Mouse (Mus musculus) brown adipose tissue, adult 24 weeks (tissue): ENCODE measurements around the gene Ly6g6f. TPM values are rescaled to one million over a fixed set of nuclear protein-coding genes. Genes with fewer than 3 reads are reported as not detected.

Source experiments
- H3K27ac ChIP-seq: fragments of 200-500 bp; replicated peaks from 2 replicates; pipeline ENCODE4 v1.5.1; 2012; ENCODE audit warnings: low read depth, mild to moderate bottlenecking, low read length
- H3K4me1 ChIP-seq: fragments of 200-500 bp; 2 replicates; pipeline ENCODE4 v1.6.1; 2012; ENCODE audit warnings: low read length, mixed read lengths; ENCODE audit not compliant: control insufficient read depth, insufficient read depth, insufficient read length
- H3K4me3 ChIP-seq: fragments of 200-500 bp; 2 replicates; pipeline ENCODE4 v1.5.1; 2012; ENCODE audit warnings: low read depth, mild to moderate bottlenecking, low read length, moderate library complexity; ENCODE audit not compliant: insufficient read depth
- polyA plus RNA-seq: library from polyadenylated mRNA; stranded (reverse); fragments of >200 nt; gene quantifications from 2 replicates; pipeline ENCODE4 v1.2.4, GENCODE M21; 2012; ENCODE audit not compliant: missing spikeins, insufficient read depth, insufficient read length

Gene Ly6g6f
- polyA plus RNA-seq, 1 experiment = not detected

GRCm38 (mm10) chr17:35096597-35096996 lies 11.2 kb upstream of the Ly6g6f start:
- Histone ChIP-seq H3K4me1 (no peaks in the 10 kb centered on the region), H3K4me3 (no peak overlapping the region), H3K27ac (no peak overlapping the region)

DNA sequence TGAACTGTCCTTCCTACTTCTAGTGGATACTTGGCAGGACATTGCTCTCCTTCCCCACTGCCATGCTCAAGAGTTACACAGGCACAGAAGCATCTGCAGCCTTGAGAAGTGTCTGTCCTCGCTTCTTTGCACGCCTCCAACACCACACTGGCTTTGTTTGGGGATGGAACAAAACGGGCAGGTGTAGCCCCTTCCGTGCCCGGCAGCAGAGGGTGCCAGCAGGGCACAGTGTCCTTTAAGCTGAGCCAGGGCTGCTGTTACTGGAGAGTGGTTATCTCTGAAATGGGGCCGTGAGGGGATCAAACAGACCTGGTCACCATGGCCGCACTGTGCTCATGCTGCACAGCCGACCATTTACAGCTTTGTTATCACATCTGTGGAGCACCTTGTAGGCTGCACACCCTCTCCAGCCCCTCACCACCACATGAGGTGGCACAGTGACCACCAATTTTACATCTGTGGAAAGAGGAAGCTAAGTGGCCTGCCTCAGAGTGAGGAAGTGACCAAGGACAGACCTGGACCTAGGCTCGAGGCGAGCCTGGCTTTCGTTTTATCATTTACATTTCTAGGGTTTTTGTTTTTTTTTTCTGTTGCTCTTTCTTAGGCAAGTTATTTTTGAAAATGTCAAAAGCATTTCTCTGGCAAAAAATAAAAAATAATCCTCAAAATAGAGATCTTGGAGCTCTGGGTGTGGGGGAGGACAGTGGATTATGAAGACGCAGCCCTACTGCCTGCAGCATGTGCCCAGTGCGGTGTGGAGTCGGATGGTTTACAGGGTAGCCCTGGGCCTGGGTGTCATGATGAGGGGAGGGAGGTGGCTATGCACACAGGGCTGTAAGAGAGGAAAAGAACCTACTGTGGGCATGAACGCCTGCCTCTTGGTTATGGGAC lies 9.3 kb upstream of the Ly6g6f start:
- Histone ChIP-seq H3K4me1 (no peaks in the 10 kb centered on the region; the same call in 1 of the 2 replicates), H3K4me3 (no peak overlapping the region), H3K27ac (no peak overlapping the region)

DNA sequence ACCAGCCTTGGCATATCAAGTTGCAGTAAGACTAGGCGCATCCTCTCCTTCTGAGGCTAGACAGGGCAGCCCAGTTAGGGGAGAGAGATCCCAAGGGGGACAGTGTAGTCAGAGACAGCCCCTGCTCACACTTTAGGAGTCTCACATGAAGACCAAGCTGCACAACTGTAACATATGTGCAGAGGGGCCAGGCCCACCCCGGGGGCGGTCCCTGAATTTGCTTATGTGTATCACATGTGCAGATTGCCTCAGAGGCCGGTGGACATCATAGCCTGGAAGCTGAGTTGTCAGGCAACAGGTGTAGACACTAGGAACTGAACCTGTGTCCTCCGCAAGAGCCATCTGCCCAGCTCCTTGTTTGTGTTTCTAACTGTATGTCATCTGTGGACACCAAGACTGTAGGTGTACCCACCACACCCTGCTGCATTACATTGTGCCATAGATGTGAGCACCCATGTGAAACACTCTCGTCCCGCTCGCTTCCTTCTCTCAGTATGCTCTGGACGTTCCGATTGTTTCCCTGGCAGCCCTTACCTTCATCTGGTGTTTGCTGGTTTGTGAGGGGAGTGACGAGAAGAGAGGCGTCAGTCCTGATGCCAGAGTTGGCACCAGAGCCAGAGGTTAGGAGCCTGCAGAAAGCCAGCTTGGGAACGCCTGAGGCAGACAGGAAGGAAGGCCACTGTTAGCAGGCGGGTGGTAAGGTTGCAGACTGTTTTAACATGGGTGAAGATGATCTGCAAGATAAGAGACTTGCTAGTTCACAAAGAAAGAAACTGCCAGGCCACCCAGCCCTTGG lies 7.2 kb upstream of the Ly6g6f start:
- no peaks in the 10 kb centered on the region; the same call in 1 of the 2 replicates for H3K4me1 ChIP-seq
- H3K27ac ChIP-seq = no peak overlapping the region
- no peak overlapping the region for H3K4me3 ChIP-seq

DNA sequence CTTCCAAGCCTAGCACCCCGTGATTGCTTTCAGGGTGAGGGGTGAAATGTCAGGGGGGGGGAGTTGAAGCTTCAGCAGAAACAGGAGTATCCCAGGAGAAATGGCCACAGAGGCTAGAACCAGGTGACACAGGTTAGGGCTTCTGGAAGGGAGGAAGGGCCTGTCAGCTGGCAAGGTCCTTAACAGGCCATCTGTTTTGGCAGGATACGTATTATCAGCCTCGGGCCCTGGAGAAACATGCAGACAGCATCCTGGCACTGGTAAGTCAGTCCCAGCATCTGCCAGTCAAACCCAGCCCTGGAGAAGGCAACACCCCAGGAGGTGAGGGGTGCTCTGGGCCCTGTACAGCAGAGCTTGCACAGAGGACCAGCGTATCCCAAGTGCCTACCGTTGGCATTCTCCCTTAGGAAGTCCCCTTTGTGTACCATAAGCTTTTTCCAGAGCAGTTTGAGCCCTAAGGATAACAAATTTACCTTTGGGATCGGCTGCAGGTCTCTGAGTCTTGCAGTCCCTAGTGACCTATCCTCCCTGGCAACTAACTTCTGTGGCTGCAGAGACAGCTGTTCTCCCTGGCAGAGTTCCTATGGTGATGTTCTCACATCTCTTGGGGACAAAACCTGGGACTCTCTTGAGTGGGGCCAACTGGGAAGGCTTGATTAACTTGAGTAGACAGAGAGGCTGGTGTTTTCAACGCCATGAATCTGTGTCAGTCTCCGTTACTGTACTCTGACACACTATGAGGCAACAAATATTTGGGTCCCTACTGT lies 4.9 kb upstream of the Ly6g6f start:
- H3K4me1 ChIP-seq = no peaks in the 10 kb centered on the region; the same call in 1 of the 2 replicates
- H3K27ac ChIP-seq = peak overlapping the region; percentile 98
- peak overlapping the region; percentile 85 for H3K4me3 ChIP-seq

DNA sequence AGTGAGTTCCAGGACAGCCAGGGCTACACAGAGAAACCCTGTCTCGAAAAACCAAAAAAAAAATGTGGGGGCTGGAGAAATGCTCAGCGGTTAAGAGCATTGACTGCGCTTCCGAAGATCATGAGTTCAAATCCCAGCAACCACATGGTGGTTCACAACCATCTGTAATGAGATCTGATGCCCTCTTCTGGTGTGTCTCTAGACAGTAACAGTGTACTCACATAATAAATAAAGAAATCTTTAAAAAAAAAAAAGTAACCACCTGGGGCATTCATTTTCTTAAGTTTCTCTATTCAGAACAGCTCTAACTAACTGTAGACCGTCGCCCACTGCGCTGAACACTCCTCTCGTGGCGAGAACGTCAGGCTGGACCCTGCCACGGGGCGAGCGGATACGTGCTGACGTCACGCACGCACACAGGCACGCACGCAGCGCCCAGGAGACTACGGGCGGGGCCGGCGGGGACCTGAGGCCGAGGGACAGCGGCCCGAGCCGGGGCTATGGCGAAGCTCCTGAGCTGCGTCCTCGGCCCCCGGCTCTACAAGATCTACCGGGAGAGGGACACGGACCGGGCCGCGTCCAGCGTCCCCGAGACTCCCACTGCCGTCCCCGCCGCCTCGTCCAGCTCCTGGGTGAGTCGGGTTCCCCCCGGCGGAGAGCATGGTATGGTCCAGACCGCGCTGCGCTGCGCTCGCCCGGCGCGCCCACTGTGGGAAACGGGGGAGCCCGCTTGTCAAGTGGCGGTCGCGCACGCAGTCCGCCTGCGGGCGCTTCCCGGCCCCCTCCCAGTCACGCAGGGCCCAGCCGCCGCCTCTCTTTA lies 3.6 kb upstream of the Ly6g6f start, which contains the start of gene Abhd16a:
Abhd16a (plus strand) TSS at position 439 of the 820 bp plus-strand sequence.
- H3K27ac ChIP-seq = peak within 1 kb of the TSS; percentile 98

DNA sequence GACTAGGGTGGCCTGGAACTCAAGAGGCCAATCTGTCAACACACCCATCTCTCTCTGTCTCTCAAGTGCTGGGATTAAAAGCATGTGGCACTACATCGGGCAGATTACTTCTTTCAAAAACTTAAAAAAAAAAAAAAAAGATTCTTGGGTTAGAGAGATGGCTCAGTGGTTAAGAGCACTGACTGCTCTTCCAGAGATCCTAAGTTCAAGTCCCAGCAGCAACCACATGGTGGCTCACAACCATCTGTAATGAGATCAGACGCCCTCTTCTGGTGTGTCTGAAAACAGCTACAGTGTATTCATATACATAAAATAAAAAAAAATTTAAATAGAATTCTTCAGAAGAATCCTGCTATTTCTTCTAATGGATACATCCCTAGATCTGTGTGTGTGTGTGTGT lies 2.7 kb upstream of the Ly6g6f start:
- H3K27ac ChIP-seq = no peak overlapping the region
- no peaks in the 10 kb centered on the region; the same call in 1 of the 2 replicates for H3K4me1 ChIP-seq
- no peak overlapping the region for H3K4me3 ChIP-seq

More for the DNA sequence above, 3.6 kb upstream of the Ly6g6f start, which contains the start of gene Abhd16a:
- H3K4me1 ChIP-seq = no peaks in the 10 kb centered on the region; the same call in 1 of the 2 replicates
- peak within 1 kb of the TSS; percentile 85 for H3K4me3 ChIP-seq

- Histone ChIP-seq H3K4me3 (no peak overlapping the region), H3K27ac (no peak overlapping the region), H3K4me1 (no peaks in the 10 kb centered on the region)
Observed at GRCm38 (mm10) chr17:35083929-35084497, 1.4 kb downstream of the Ly6g6f start.

DNA sequence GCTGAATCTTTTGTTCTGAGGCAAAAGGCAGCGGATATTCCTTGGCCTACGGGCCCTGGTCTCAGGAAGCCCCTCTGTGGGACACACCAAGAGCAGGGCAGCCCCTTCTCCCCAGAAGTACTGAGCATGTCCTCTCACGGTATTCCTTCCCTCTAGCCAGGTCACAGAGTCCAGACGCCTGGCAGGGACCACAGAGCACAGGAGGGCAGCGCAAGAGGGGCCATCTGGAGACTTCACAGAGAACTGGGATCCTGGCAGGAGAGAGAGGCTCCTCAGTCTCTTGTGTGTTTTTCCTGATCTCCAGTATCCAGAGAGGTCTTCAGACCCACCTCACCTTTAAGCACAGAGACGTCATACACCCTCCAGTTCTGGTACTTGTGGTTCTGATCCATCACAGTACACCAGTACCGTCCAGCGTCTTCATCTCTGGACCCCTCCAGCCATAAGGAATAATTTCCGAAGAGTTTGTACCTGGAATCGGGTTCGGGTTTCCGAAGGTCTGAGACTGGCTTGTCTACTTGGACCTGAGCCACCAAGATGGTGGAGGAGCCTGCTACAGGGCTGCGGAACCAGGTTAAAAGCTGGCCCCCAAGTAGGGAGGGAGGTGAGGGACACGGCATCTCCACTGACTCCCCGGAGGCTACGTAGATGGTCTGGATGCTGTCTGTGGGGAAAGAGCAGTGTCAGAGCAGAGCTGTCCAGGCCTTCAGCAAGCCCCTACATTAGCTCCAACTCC lies 2.4 kb downstream of the Ly6g6f start:
- Histone ChIP-seq H3K4me3 (no peak overlapping the region), H3K4me1 (no peaks in the 10 kb centered on the region), H3K27ac (no peak overlapping the region)

DNA sequence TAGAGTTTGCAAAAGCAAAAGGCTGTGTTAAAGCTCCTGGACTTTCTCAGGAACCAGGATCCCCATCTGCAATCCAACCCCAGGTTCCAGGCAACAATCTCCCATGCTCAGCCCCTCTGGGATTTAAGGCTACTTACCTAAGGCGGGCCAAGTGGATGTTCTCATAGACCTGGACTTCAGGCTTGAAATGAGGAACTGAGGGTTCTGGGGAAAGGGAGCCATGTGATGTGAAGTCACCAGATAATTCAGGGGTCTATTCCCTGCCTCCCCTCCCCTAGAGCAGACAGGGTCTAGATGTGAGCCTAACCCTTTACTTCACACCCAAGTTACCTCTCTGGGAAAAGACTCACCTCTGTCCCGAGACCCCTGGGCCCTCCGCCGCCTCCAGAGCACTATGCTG lies 4.7 kb downstream of the Ly6g6f start:
- Histone ChIP-seq H3K27ac (no peak overlapping the region), H3K4me3 (no peak overlapping the region), H3K4me1 (no peaks in the 10 kb centered on the region)

DNA sequence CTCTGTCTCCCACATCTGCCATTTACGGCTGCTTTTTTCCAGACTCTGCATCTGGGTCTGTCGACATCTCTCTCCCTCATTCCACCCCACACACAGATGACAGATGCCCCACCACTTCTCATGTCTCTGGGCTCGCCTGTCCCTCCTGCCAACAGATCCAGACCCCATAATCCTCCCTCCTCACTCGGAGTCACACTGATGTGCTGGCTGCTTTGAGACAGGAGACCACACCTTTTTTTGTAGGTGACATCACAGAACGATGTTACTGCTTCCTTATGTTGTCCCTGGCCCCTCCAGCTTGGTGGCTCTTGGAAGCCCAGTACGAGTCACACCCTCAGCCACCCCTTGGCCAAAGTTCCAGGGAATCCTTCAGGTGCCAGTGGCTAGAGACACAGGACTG lies 5.2 kb downstream of the Ly6g6f start:
- Histone ChIP-seq H3K4me1 (no peaks in the 10 kb centered on the region), H3K4me3 (no peak overlapping the region), H3K27ac (no peak overlapping the region)

- Histone ChIP-seq H3K4me1 (no peaks in the 10 kb centered on the region), H3K27ac (no peak overlapping the region), H3K4me3 (no peak overlapping the region)
Observed at GRCm38 (mm10) chr17:35079778-35080177, 5.6 kb downstream of the Ly6g6f start.

- Histone ChIP-seq H3K27ac (peak within 1 kb of the TSS; percentile 40), H3K4me3 (peak within 1 kb of the TSS; percentile 63), H3K4me1 (no peaks in the 10 kb centered on the region)
Observed at GRCm38 (mm10) chr17:35077786-35078233, 7.6 kb downstream of the Ly6g6f start, which contains the start of gene Ly6g6d. Gene Ly6g6d, minus strand, starts transcription at chr17:35078065.

GRCm38 (mm10) chr17:35077285-35077684 lies 8.1 kb downstream of the Ly6g6f start:
- H3K4me1 ChIP-seq = no peaks in the 10 kb centered on the region
- H3K4me3 ChIP-seq = peak overlapping the region; percentile 63
- peak overlapping the region; percentile 40 for H3K27ac ChIP-seq
